Mouse (Mus musculus) frontal cortex, adult 2 months (tissue): ENCODE data around the gene Stam. TPM values are rescaled to one million over a fixed set of nuclear protein-coding genes. Genes with fewer than 3 reads are reported as not detected.
"Not testable (repeated sequence)": the region's sequence is repeated elsewhere in the genome, so short reads cannot be mapped to it uniquely, and the experiment has no call there.

Experiments used
- DNase-seq, 2 experiments: peaks; one replicate each; pipeline ENCODE4 v3.0.0; 2022; ENCODE audit warnings: low spot score in 1 of 2; ENCODE audit errors: extremely low spot score in 1 of 2
- polyA plus RNA-seq: library from polyadenylated mRNA; depleted of rRNA; stranded (reverse); fragments of >200 nt; gene quantifications from 2 replicates; pipeline ENCODE4 v1.2.3, GENCODE M21; 2012; rRNA removed

Gene Stam
- polyA plus RNA-seq: 55.6 and 64.6 TPM in 2 replicates

GRCm38 (mm10) chr2:14073362-14074220 lies at the start of gene Stam:
TSS of gene Stam (plus strand) at chr2:14074098.
- DNase-seq: peak; percentile 69 to 88

- DNase-seq: no peak
Observed at GRCm38 (mm10) chr2:14041249-14041648, 32.6 kb upstream of the Stam start.

DNA sequence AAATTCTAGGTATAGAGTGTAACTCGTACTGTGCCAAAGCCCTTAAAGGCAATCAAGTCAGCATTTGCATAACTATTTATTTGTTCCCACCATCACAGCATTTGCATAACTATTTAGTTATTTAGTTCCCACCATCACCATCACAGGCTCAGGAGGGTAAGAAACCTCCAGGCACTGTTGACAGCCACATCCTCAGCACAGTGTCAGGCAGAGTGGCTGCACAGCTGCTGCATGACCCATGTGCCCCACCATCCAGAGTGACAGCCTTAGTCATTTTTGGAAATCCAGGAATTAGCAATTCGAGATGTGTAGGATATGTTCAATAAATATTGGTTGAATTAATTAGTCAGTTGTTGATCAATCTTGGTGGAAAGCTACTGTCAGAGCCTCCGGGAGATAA lies 30.9 kb upstream of the Stam start:
- no peak for DNase-seq

- DNase-seq: no peak
Observed at GRCm38 (mm10) chr2:14043577-14044170, 30.2 kb upstream of the Stam start.

DNA sequence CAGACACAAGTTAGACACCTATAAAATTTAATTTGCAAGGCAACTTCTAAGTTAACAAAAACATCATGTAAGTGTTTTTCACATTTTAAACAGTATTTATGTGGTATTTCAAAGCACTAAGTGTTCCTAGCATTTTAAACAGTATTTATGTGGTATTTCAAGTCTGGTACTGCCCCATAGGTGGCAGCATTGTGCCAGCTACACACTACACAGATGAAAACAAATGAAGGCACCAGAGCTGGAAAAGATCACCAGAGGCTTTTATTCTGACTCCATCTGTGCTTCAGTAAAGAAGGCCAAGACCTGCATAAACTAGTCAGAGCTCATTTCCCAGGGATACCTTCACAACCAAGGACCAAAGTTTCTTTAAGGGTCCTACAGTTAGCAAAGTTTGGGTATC lies 25.5 kb upstream of the Stam start:
- DNase-seq: peak; percentile 34 to 83

- DNase-seq: no peak
Observed at GRCm38 (mm10) chr2:14048808-14049207, 25.1 kb upstream of the Stam start.

- no peak for DNase-seq
Observed at GRCm38 (mm10) chr2:14053618-14054017, 20.3 kb upstream of the Stam start.

DNA sequence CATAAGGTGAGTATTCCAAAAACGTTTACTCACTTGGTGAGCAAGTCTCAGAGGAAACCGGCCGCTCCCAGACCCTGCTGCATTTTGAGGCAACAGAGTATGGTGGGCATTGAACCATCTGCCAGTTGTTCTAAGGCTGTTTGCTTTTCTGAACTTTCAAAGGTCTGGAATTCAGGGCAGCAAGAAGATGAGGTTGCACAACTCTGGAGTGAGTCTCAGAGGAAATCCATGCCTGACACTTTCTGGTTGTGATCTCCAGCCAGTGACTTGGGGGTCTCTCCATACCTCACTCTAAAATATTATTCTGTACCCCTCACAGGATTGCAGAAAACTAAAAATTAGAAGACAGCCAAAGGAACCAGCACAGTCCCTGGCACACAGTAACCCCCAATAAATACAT lies 19.7 kb upstream of the Stam start:
- DNase-seq: no peak

GRCm38 (mm10) chr2:14054716-14055115 lies 19.2 kb upstream of the Stam start:
- DNase-seq: no peak

DNA sequence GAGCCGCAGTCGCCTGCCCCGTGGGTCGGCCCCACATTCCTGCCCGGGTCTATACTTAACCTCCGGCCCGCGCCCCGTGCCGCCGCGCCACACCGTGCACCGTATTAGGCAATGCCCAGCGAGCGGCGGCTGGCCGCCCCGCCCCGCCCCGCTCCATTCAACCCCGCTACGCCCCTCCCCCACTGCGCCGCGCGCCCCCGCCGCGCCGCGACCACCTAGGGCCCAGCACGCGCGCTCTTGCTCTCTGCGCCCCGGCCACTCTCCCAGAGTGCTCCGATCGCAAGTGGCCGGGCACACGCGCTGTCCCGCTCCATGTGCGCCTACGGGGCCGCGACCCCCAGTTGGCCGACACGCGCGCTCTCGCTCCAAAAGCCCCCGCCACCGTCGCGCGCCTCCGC lies 18.7 kb upstream of the Stam start:
- peak in 1 of 2 experiments; percentile 51 for DNase-seq

DNA sequence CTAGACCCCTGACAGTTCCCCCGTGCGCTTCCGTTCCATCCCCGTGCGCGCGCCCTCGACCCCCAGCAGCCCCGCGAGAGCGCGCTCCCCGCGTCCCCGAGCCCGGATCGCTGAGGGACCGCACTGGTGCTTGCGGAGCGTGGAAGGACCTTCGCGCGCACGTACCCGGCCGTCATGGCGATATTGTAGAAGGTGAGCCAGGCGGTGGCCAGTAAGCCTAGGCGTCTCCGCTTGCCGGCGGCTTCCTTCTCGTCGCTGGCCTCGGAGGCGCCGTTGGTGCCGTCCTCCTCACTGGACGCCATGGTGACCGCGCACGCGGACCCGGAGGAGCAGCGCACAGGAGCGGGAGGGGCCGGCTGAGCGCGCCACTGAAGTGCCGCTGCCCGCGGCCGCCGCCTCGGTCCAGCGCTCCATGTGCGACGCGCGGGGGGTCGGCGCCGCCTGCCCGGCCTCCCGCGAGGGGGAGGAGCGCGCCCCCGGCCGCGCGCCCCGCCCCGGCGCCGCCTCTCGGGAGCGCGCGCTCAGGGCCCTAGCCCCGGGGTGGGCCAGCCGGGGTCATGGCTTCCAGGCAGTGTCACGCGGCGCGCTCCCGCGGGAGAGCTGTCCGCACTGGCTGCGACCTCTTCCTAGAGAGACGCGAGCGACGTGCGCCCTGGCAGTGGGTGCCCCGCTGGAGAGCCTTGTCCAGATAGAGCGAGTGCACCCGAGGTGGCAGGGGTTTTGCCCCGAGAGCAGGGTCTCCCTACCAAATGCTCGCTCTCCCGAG lies 18.1 kb upstream of the Stam start, which contains the start of gene Hacd1:
Gene Hacd1, minus strand, starts transcription at position 570 of the 766 bp plus-strand sequence.
- peak; percentile 40 to 79 for DNase-seq

GRCm38 (mm10) chr2:14065704-14066650 lies 7.9 kb upstream of the Stam start:
- no peak for DNase-seq

GRCm38 (mm10) chr2:14069027-14069426 lies 4.9 kb upstream of the Stam start:
- DNase-seq: no peak

- no peak for DNase-seq
Observed at GRCm38 (mm10) chr2:14070466-14070865, 3.4 kb upstream of the Stam start.

DNA sequence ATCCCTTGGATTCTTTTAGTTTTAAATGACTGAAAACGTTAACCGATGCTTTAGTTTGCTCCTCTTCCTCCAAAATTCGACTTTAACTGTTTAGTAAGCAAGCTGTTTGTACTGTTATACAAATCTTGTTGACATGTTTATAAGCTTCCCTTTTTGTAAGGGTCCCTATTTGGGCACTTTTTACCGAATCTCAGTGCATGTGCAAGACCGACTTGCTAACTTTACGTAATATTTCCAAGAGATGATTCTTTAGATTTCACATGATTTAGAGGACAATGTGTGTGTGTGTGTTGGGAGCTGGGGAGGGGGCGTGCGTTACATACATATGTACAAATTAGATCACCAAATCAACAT lies 913 bp upstream of the Stam start:
- DNase-seq: peak in 1 of 2 experiments; percentile 28

- peak in 1 of 2 experiments; percentile 25 for DNase-seq
Observed at GRCm38 (mm10) chr2:14074221-14074901, 463 bp downstream of the Stam start.

DNA sequence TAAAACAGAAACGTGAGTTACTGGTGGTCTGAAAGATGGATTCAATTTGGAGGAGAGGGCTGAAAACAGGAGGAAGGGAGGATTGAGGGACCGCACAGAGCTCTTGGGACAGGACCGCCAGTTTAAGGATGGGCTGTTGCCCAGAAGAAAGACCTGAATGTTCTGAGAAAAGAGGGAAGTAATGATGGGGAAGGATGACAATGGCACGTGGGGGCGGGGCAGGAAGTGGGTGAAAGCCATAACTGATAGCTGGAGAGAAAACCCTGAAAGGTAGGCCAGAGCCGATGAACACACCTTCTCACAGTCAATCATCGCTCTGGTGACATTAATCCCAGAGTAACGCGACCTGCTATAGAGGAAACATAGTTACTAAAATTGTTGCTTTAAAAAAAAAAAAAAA lies 4.6 kb downstream of the Stam start:
- not testable (repeated sequence) for DNase-seq

GRCm38 (mm10) chr2:14100533-14100932 lies 26.6 kb downstream of the Stam start:
- DNase-seq: no peak

GRCm38 (mm10) chr2:14102603-14103002 lies 28.7 kb downstream of the Stam start:
- no peak for DNase-seq

DNA sequence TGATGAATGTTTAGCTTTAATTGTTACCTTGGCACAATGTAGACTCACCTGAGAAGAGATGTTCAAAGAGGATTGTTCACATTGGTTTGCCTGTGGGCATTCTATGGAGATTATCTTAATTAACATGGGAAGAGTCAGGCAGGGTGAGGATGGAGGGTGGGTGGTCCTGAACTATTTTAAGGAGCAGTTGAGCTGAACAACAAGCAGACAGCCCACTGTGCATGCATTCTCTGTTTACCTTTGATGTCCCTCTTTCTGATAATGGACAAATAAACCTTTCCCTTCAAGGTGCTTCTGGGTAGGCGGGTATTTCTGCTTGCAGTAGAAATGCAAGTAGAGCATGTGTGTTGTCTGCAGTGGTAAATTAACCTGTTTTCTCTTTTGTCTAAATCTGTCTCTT lies 30.0 kb downstream of the Stam start:
- no peak for DNase-seq
